Mouse (Mus musculus): ENCODE results near the gene Rnf103. TPM values are rescaled to one million over a fixed set of nuclear protein-coding genes. Genes with fewer than 3 reads are reported as not detected.
"Not testable (repeated sequence)": the region's sequence is repeated elsewhere in the genome, so short reads cannot be mapped to it uniquely, and the experiment has no call there.

The Rnf103 gene
- polyA plus RNA-seq, 1 experiment = 14.3 TPM

DNA sequence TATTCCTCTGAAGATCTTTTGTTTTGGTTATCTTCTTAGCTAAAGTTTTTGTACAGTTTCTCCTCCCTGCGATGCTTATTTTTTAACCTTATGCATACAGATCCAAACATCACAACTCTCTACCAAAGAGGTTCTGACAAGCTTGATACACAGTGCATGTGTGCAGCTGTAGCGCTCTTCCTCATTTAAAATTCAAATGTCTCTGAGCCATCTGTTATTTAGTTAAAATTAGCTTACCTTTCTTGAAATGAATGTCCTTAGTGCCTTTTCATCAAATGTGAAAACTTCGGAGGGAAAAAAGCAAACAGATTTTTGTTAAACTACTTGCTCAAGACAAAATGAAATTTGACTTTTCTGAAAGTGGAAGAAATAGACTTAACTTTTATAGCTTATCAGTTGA is 28.5 kb upstream of the Rnf103 start:
- no peaks in the 10 kb centered on the region for H3K36me3 ChIP-seq (ENCODE audit: control insufficient read depth, insufficient read depth, low read length)
- no peak overlapping the region for H3K4me3 ChIP-seq (ENCODE audit: control insufficient read depth, insufficient read depth, low read length)
- H3K27ac ChIP-seq (ENCODE audit: control insufficient read depth, insufficient read depth, low read length) = no peak overlapping the region
- WGBS = 93% methylated on average over 3 of the region's 3 CpGs
- H3K4me1 ChIP-seq (replicated peaks; ENCODE audit: control insufficient read depth, insufficient read depth, low read length) = no peaks in the 10 kb centered on the region
- H3K27me3 ChIP-seq (ENCODE audit: control insufficient read depth, insufficient read depth, low read length) = no peaks in the 10 kb centered on the region
- TF ChIP-seq POLR2A (IDR thresholded peaks at IDR 0.05; ENCODE audit: control insufficient read depth, extremely low read depth, insufficient read depth, low read length, poor library complexity) (no peak), CTCF (IDR thresholded peaks at IDR 0.05; ENCODE audit: borderline replicate concordance, control insufficient read depth, extremely low read depth, insufficient read depth, low read length, poor library complexity) (no peak)
- no peak for DNase-seq

DNA sequence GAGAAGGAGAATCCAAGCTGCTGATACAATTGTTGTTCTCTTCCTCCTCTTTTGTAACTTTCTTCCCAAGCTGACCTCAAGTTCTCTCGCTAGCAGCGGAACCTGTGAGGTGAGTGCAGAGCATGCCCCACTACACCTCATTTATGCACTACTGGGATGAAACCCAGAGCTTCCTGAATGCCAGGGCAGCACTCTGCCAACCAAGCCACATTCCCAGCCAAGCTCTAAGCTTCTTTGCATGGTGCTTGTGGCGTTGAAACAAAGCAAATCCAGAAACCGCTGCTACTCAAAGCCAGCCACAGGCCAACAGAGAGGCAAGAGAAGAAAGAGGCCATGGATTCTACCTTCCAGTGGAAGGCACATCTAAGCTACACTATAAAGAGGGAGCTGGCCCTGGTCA is 25.9 kb upstream of the Rnf103 start:
- TF ChIP-seq POLR2A (IDR thresholded peaks at IDR 0.05; ENCODE audit: control insufficient read depth, extremely low read depth, insufficient read depth, low read length, poor library complexity) (no peak), CTCF (IDR thresholded peaks at IDR 0.05; ENCODE audit: borderline replicate concordance, control insufficient read depth, extremely low read depth, insufficient read depth, low read length, poor library complexity) (no peak)
- no peaks in the 10 kb centered on the region for H3K36me3 ChIP-seq (ENCODE audit: control insufficient read depth, insufficient read depth, low read length)
- H3K4me3 ChIP-seq (ENCODE audit: control insufficient read depth, insufficient read depth, low read length) = no peak overlapping the region
- no peaks in the 10 kb centered on the region for H3K27me3 ChIP-seq (ENCODE audit: control insufficient read depth, insufficient read depth, low read length)
- no peak overlapping the region for H3K27ac ChIP-seq (ENCODE audit: control insufficient read depth, insufficient read depth, low read length)
- H3K4me1 ChIP-seq (replicated peaks; ENCODE audit: control insufficient read depth, insufficient read depth, low read length) = no peaks in the 10 kb centered on the region
- DNase-seq = no peak
- 90% methylated on average over 4 of the region's 4 CpGs for WGBS

DNA sequence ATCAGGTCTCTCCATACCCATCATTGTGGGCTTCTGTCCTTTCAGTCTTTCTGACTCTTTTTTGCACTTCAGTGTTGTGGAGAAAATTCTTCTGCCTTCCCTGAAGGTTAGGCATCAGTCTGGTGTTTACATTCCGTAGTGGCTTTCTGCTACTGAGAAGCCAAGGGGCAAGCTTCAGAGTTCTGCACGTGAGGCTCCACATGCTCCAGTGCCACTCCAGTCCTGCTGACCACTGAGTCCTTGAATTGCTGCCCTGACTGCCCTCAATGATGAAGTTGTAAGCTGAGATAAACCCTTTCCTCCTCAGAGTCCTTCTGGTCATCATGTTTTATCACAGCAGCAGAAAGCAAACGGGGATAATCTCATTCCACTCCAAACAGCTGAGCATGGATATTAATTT is 24.4 kb upstream of the Rnf103 start:
- 89% methylated on average over 3 of the region's 3 CpGs for WGBS
- TF ChIP-seq POLR2A (IDR thresholded peaks at IDR 0.05; ENCODE audit: control insufficient read depth, extremely low read depth, insufficient read depth, low read length, poor library complexity) (no peak), CTCF (IDR thresholded peaks at IDR 0.05; ENCODE audit: borderline replicate concordance, control insufficient read depth, extremely low read depth, insufficient read depth, low read length, poor library complexity) (no peak)
- Histone ChIP-seq H3K4me1 (replicated peaks; ENCODE audit: control insufficient read depth, insufficient read depth, low read length) (no peaks in the 10 kb centered on the region), H3K4me3 (ENCODE audit: control insufficient read depth, insufficient read depth, low read length) (no peak overlapping the region), H3K27me3 (ENCODE audit: control insufficient read depth, insufficient read depth, low read length) (no peaks in the 10 kb centered on the region), H3K36me3 (ENCODE audit: control insufficient read depth, insufficient read depth, low read length) (no peaks in the 10 kb centered on the region), H3K27ac (ENCODE audit: control insufficient read depth, insufficient read depth, low read length) (no peak overlapping the region)
- no peak for DNase-seq

DNA sequence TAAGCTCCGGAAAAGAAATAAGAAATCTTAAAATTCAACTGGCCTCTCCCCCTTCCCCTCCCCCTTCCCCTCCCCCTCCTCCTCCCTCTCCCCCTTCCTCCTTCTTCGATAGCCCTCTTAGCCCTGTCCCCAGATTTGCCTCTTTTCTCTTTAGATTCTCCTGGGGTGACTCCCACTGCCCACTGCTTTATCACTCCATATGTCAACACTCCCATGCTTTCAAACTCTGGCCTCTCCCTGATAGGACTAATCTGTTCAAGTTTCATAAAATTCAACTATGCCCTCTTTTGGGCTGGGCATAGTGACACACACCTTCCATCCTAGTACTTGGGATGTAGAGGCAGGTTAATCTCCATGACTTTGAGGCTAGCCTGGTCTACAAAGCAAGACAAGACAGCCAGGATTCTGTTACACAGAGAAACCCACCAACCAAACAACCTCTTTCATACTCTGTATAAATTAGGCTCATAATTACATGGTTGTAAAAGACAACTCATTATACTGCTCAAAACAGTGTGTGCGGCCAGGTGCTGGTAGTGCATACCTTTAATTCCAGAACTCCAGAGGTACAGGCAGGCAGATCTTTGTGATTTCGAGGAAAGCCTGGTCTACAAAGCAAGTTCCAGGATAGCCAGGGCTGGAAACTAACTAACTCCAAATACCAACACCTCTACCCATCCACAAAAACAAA is 21.7 kb upstream of the Rnf103 start:
- TF ChIP-seq CTCF (IDR thresholded peaks at IDR 0.05; ENCODE audit: borderline replicate concordance, control insufficient read depth, extremely low read depth, insufficient read depth, low read length, poor library complexity) (no peak), POLR2A (IDR thresholded peaks at IDR 0.05; ENCODE audit: control insufficient read depth, extremely low read depth, insufficient read depth, low read length, poor library complexity) (no peak)
- no peaks in the 10 kb centered on the region for H3K27me3 ChIP-seq (ENCODE audit: control insufficient read depth, insufficient read depth, low read length)
- H3K4me1 ChIP-seq (replicated peaks; ENCODE audit: control insufficient read depth, insufficient read depth, low read length) = no peaks in the 10 kb centered on the region
- DNase-seq = no peak
- 91% methylated on average over 4 of the region's 4 CpGs for WGBS
- no peak overlapping the region for H3K27ac ChIP-seq (ENCODE audit: control insufficient read depth, insufficient read depth, low read length)
- no peak overlapping the region for H3K4me3 ChIP-seq (ENCODE audit: control insufficient read depth, insufficient read depth, low read length)
- H3K36me3 ChIP-seq (ENCODE audit: control insufficient read depth, insufficient read depth, low read length) = no peaks in the 10 kb centered on the region

DNA sequence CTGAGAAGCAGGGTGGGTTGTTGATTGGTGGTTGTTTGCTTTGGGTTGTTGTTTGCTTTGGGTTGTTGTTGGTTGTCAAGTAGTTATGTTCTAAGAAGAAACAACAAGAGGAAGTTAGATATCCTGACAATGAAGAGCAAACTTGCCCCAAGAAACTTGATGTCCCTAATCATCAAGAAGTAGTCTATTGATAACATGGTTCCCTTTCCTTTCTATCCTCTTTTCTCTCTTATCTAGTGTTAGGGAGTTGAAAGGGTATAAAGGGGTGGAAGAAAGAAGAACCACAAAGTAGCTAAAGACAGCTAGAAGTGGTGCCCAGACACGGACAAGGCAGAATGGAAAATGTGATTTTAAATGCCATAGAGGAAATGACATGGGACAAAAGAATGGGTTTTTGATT is 20.9 kb upstream of the Rnf103 start:
- TF ChIP-seq CTCF (IDR thresholded peaks at IDR 0.05; ENCODE audit: borderline replicate concordance, control insufficient read depth, extremely low read depth, insufficient read depth, low read length, poor library complexity) = no peak
- TF ChIP-seq POLR2A (IDR thresholded peaks at IDR 0.05; ENCODE audit: control insufficient read depth, extremely low read depth, insufficient read depth, low read length, poor library complexity) = no peak
- WGBS = 50% methylated on average over 1 of the region's 1 CpGs
- Histone ChIP-seq H3K4me3 (ENCODE audit: control insufficient read depth, insufficient read depth, low read length) (no peak overlapping the region), H3K4me1 (replicated peaks; ENCODE audit: control insufficient read depth, insufficient read depth, low read length) (no peaks in the 10 kb centered on the region), H3K27me3 (ENCODE audit: control insufficient read depth, insufficient read depth, low read length) (no peaks in the 10 kb centered on the region), H3K27ac (ENCODE audit: control insufficient read depth, insufficient read depth, low read length) (no peak overlapping the region), H3K36me3 (ENCODE audit: control insufficient read depth, insufficient read depth, low read length) (no peaks in the 10 kb centered on the region)
- no peak for DNase-seq

DNA sequence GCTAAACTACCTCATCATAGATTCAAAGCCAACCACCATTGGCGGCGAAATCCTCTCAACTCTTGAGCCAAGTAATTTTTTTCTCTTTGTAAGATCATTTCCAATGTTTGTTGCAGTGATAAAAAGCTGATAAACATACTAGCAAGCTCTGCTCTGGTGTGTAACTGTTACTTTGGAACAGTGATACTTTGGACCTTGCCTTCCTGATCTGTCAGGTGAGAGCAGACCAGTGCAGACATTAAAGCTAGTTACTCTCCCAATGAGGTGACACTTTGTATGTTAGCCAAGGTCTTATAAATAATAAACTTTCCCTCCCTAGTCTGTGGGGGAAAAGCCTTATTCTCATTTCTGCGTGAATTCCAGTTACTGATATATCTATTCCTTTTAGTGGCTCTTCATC is 18.1 kb upstream of the Rnf103 start:
- WGBS = 96% methylated on average over 3 of the region's 3 CpGs
- Histone ChIP-seq H3K27ac (ENCODE audit: control insufficient read depth, insufficient read depth, low read length) (no peak overlapping the region), H3K4me3 (ENCODE audit: control insufficient read depth, insufficient read depth, low read length) (no peak overlapping the region), H3K4me1 (replicated peaks; ENCODE audit: control insufficient read depth, insufficient read depth, low read length) (no peaks in the 10 kb centered on the region), H3K27me3 (ENCODE audit: control insufficient read depth, insufficient read depth, low read length) (no peaks in the 10 kb centered on the region), H3K36me3 (ENCODE audit: control insufficient read depth, insufficient read depth, low read length) (no peaks in the 10 kb centered on the region)
- DNase-seq = no peak
- TF ChIP-seq CTCF (IDR thresholded peaks at IDR 0.05; ENCODE audit: borderline replicate concordance, control insufficient read depth, extremely low read depth, insufficient read depth, low read length, poor library complexity) = no peak
- no peak for TF ChIP-seq POLR2A (IDR thresholded peaks at IDR 0.05; ENCODE audit: control insufficient read depth, extremely low read depth, insufficient read depth, low read length, poor library complexity)

DNA sequence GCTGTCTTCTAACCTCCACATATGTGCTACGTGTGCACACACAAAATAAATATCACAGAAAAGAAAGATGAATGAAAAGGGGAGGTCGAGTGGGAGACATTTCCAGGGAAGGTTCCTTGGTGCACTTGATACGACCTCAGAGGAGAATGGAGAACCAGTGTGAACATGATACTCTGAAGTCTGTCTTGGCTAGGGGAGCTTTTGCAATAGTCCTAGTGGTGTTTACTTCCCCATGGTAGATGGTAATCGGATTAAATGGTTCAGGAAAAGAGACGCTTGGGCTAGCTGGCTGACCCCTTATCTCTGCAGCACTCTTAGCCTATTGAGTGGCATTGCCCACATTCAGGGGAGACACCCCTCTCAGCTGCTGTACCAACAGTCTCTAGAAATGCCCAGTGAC is 16.9 kb upstream of the Rnf103 start:
- H3K4me3 ChIP-seq (ENCODE audit: control insufficient read depth, insufficient read depth, low read length) = no peak overlapping the region
- TF ChIP-seq POLR2A (IDR thresholded peaks at IDR 0.05; ENCODE audit: control insufficient read depth, extremely low read depth, insufficient read depth, low read length, poor library complexity) = no peak
- WGBS = 85% methylated on average over 5 of the region's 5 CpGs
- DNase-seq = no peak
- no peaks in the 10 kb centered on the region for H3K4me1 ChIP-seq (replicated peaks; ENCODE audit: control insufficient read depth, insufficient read depth, low read length)
- no peak overlapping the region for H3K27ac ChIP-seq (ENCODE audit: control insufficient read depth, insufficient read depth, low read length)
- H3K27me3 ChIP-seq (ENCODE audit: control insufficient read depth, insufficient read depth, low read length) = no peaks in the 10 kb centered on the region
- H3K36me3 ChIP-seq (ENCODE audit: control insufficient read depth, insufficient read depth, low read length) = no peaks in the 10 kb centered on the region

DNA sequence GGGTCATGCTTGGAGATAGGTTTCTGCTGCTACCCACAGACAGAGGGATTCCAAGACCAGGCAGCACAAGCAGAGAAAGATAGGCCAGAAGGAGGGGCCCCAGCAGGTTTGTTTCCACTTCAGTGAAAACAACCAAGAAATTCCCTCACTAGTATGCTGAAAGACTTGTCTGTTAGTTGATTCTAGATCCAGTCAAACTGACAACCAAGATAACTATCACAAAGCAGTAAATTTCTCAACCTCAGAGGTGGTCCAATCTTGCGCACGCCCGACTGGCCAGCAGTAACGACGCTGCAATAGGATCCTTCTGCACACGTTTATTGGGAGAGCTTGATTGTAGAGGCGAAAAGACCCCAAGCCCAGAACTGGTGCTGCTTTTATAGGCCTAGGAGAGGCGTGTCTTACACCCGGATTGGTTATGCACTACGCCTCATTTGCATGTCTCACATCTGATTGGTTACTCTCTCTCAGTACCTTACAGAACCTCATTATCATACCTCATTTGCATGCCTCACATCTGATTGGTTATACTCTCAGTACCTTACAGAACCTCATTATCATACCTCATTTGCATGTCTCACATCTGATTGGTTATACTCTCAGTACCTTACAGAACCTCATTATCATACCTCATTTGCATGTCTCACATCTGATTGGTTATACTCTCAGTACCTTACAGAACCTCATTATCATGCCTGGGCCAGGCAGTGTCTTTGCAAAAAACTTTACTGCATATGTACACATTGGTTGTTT is 14.7 kb upstream of the Rnf103 start:
- not testable (repeated sequence) for H3K27me3 ChIP-seq (ENCODE audit: control insufficient read depth, insufficient read depth, low read length); H3K27ac ChIP-seq (ENCODE audit: control insufficient read depth, insufficient read depth, low read length); DNase-seq; H3K4me1 ChIP-seq (replicated peaks; ENCODE audit: control insufficient read depth, insufficient read depth, low read length); H3K36me3 ChIP-seq (ENCODE audit: control insufficient read depth, insufficient read depth, low read length); H3K4me3 ChIP-seq (ENCODE audit: control insufficient read depth, insufficient read depth, low read length)
- WGBS = 91% methylated on average over 10 of the region's 10 CpGs

DNA sequence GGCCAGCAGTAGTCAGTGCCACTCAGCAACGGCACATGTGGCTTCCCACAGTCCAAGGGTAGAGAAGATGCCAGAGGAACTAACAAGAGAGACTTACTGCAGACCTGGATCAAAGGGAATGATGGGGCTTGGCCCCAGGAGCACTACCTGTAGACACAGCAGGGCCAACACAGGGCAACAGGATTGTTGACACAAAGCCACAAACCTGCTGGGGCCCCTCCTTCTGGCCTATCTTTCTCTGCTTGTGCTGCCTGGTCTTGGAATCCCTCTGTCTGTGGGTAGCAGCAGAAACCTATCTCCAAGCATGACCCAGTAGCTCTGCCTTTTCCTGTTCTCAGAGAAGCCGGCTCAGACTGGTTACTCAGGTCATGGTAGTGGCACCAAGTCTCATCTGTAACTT is 14.1 kb upstream of the Rnf103 start:
- H3K4me3 ChIP-seq (ENCODE audit: control insufficient read depth, insufficient read depth, low read length); H3K36me3 ChIP-seq (ENCODE audit: control insufficient read depth, insufficient read depth, low read length); H3K27me3 ChIP-seq (ENCODE audit: control insufficient read depth, insufficient read depth, low read length); H3K27ac ChIP-seq (ENCODE audit: control insufficient read depth, insufficient read depth, low read length); H3K4me1 ChIP-seq (replicated peaks; ENCODE audit: control insufficient read depth, insufficient read depth, low read length); DNase-seq: not testable (repeated sequence)
- WGBS = 89% methylated on average over 2 of the region's 2 CpGs

All from thymus, adult 2 months (tissue).